Mouse (Mus musculus) embryonic facial prominence, embryonic 15.5 days (tissue): ENCODE measurements around the gene Prrt1. TPM values are rescaled to one million over a fixed set of nuclear protein-coding genes. Genes with fewer than 3 reads are reported as not detected.

Source experiments
- ATAC-seq: fragments of 200-750 bp; cut with Nextera tagmentation; 2 replicates; pipeline ENCODE4 v1.8.0; 2017; ENCODE audit warnings: low read depth, moderate TSS enrichment; ENCODE audit not compliant: insufficient number of reproducible peaks, low FRiP score, low TSS enrichment
- H3K27ac ChIP-seq: fragments of 300-500 bp; sonication (generic); replicated peaks from 2 replicates; pipeline ENCODE4 v1.5.1; 2015; ENCODE audit warnings: mild to moderate bottlenecking, inconsistent platforms
- H3K27me3 ChIP-seq: fragments of 300-500 bp; sonication (generic); 2 replicates; pipeline ENCODE4 v1.6.1; 2015; ENCODE audit warnings: inconsistent platforms
- H3K36me3 ChIP-seq: fragments of 300-500 bp; sonication (generic); 2 replicates; pipeline ENCODE4 v1.6.1; 2015; ENCODE audit warnings: mild to moderate bottlenecking, inconsistent platforms
- H3K4me1 ChIP-seq: fragments of 300-500 bp; sonication (generic); 2 replicates; pipeline ENCODE4 v1.6.1; 2015; ENCODE audit warnings: inconsistent platforms
- H3K4me2 ChIP-seq: fragments of 300-500 bp; sonication (generic); replicated peaks from 2 replicates; pipeline ENCODE4 v1.6.1; 2015; ENCODE audit warnings: mild to moderate bottlenecking, inconsistent platforms
- H3K4me3 ChIP-seq: fragments of 300-500 bp; sonication (generic); replicated peaks from 2 replicates; pipeline ENCODE4 v1.5.1; 2015; ENCODE audit warnings: mild to moderate bottlenecking, inconsistent platforms
- H3K9ac ChIP-seq: fragments of 300-500 bp; sonication (generic); 2 replicates; pipeline ENCODE4 v1.6.1; 2015; ENCODE audit warnings: inconsistent platforms
- H3K9me3 ChIP-seq: fragments of 300-500 bp; sonication (generic); replicated peaks from 2 replicates; pipeline ENCODE4 v1.6.1; 2016; ENCODE audit warnings: inconsistent platforms
- WGBS: fragments of 180-500 bp; shearing (Covaris S2); methylation state at CpG from one replicate; pipeline ENCODE4 v1.1.7; 2015; 5-methylcytosine and 5-hydroxymethylcytosine counted together
- polyA plus RNA-seq: library from polyadenylated mRNA; unstranded; fragments of >200 nt; fragmentation: Nextera tagmentation; extraction: Ambion mirVana; gene quantifications from 2 replicates; pipeline ENCODE4 v1.2.1, GENCODE M21; 2015

The Prrt1 gene
- polyA plus RNA-seq, 1 experiment from 2014 or later = 1.3 TPM

DNA sequence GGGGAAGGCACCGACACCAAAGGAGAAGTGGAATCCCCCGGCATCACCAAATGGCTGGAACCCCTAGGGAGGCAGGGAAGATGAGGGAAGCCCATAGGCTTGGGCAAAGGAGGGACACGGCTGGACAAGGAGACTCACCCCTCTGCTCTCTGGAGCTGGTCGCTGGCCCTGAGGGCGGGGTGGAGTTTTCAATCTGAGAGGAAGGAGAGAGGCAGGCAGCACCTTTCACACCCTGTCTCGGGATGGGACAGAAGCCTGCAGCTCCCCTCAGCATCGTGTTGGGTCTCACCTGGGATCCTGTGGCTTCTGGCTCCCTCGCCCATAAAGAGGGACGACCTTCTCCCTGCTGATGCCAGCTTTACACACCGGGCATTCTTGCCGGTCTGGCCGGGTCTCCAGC, 27.5 kb upstream of the Prrt1 start:
- H3K9ac ChIP-seq = peak overlapping the region; percentile 6; the same call in 1 of the 2 replicates
- H3K27me3 ChIP-seq = no peaks in the 10 kb centered on the region
- ATAC-seq = no peak
- WGBS = 84% methylated on average over 12 of the region's 12 CpGs
- H3K4me3 ChIP-seq = no peak overlapping the region; the same call in 1 of the 2 replicates
- H3K4me1 ChIP-seq = peaks cover 48% of the 10 kb centered on the region
- H3K9me3 ChIP-seq = no peaks in the 10 kb centered on the region
- peak overlapping the region; percentile 86; the same call in 1 of the 2 replicates for H3K4me2 ChIP-seq
- no peak overlapping the region for H3K27ac ChIP-seq
- H3K36me3 ChIP-seq = peaks cover 20% of the 10 kb centered on the region

DNA sequence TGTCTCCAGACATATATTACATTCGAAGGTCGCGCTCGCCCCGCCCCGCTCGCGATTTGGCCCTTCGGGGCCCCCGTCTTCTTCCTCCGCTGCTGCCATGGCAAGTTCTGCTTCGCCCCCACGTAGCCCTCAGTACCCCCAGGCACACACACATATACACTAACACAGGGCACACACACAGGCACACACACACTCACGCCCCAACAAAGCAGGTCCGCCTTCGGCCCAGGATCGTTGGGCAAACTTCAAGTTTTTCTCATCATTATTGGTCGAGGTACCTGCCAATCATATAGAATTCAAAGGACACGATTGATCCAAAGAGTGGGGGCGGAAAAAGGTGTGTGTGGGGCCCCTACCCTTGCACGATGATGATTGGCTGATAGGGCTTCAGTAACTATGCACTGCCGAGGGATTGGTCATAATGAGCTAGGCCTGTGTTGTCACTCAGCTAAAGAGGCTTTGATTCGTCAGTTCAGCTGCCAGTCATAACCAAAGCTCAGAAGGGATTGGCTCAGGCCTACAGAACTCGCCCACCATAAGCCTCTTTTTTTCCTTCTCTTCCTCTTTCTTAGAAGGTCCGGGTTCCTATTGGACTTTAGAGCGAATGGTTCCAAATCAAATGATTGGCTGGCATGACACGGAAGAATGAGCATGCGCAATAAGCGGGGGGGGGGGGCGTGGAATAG, 25.8 kb upstream of the Prrt1 start, which contains the start of gene Rnf5:
Gene Rnf5 (minus strand): TSS at position 316 of the 686 bp plus-strand sequence.
- Histone ChIP-seq H3K4me2 (peak within 1 kb of the TSS; percentile 86), H3K4me1 (peaks cover 48% of the 10 kb centered on the region), H3K27me3 (no peaks in the 10 kb centered on the region), H3K36me3 (peaks cover 20% of the 10 kb centered on the region), H3K9me3 (no peaks in the 10 kb centered on the region), H3K9ac (peak within 1 kb of the TSS; percentile 66), H3K27ac (peak within 1 kb of the TSS; percentile 88), H3K4me3 (peak within 1 kb of the TSS; percentile 79)
- peak; percentile 96 for ATAC-seq
- 0% methylated on average over 30 of the region's 30 CpGs for WGBS

DNA sequence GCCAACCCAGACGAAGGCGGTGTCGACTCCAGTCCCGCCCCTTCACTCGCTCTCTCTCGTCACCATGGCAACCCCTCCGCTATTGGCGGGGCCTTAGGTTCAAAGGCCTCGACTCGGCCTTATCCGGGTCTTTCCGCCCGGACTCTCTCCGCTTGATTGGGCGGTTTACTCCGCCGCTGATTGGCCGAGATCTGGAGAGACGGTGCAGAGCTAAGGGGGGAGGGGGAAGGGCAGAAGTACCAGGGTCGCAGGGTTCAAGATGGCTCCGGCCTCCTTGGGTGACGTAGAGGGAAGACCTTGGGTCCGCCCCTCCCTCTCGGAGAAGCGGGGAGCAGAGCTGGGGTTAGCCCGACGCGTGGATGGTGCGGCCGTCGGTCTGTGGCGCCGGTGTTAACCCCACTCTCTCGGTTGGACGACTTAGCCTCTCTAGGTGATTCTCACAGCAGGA, 25.2 kb upstream of the Prrt1 start, which contains the start of gene Agpat1:
Gene Agpat1 (plus strand): TSS at position 202 of the 448 bp plus-strand sequence.
- Histone ChIP-seq H3K4me3 (peak within 1 kb of the TSS; percentile 79), H3K9ac (peak within 1 kb of the TSS; percentile 85), H3K27ac (peak within 1 kb of the TSS; percentile 88), H3K27me3 (no peaks in the 10 kb centered on the region), H3K36me3 (peaks cover 20% of the 10 kb centered on the region), H3K4me1 (peaks cover 47% of the 10 kb centered on the region), H3K9me3 (no peaks in the 10 kb centered on the region), H3K4me2 (peak within 1 kb of the TSS; percentile 86)
- peak; percentile 90 for ATAC-seq
- under 1% methylated on average over 35 of the region's 35 CpGs for WGBS

DNA sequence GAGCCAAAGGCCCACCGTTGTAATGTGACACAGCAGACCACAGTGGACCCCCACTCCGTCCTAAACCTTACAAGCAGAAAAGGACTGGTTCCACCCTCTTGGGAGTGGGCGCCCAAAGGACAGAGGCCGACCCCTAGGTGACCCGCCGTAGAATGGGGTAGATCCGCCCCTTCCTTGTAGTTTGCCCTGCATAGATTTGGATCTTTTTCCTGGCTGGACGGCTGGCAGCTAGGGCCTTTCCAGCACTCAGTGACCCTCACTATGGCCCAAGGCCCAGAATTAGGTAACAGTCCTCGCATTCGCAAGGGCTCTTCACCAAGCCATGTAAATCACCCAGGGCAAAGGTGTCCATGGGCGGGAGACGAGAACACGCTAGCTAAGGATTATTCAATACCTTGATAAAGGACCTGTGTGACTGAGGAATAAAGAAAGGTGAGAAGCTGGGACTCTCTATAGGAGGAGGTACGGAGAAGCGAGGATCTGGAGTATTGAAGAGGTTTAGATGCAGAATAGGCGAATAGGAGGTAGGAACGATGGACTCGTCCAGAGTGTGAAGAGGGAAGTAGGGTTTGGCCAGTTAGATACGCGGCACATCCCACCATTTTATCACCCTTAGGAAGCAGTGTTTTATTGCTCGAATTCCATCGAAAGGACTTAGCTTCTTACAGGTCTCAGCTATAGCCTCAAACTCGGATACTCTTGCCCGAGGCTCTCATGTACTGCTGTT, 24.7 kb upstream of the Prrt1 start:
- Histone ChIP-seq H3K36me3 (peaks cover 20% of the 10 kb centered on the region), H3K4me3 (peak overlapping the region; percentile 79), H3K4me2 (peak overlapping the region; percentile 76), H3K27ac (peak overlapping the region; percentile 84), H3K9ac (peak overlapping the region; percentile 85), H3K4me1 (peaks cover 44% of the 10 kb centered on the region), H3K27me3 (no peaks in the 10 kb centered on the region), H3K9me3 (no peaks in the 10 kb centered on the region)
- no peak for ATAC-seq
- WGBS = 18% methylated on average over 24 of the region's 24 CpGs

DNA sequence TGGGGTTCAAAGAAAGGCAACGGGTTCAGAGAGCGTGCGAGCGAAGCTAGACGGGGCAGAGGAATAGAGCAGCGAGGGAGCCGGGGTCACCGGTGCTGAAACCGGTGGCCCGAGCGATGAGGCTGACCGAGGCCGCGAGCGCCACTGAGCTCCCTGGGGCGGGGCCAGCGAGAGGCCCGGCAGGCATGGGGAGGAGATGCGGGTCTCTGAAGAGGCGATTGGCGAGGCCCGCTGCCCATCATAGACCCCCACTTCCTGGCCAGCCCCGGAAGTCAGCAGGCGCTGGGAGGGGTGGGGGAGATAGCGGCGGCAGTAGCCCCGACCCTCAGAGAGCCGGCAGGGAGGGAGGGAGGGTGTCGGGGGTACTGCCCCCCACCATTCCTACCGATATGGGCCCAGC, 23.7 kb upstream of the Prrt1 start:
- Histone ChIP-seq H3K36me3 (peaks cover 17% of the 10 kb centered on the region), H3K4me3 (peak overlapping the region; percentile 79), H3K9me3 (no peaks in the 10 kb centered on the region), H3K27ac (peak overlapping the region; percentile 86), H3K27me3 (no peaks in the 10 kb centered on the region), H3K4me2 (peak overlapping the region; percentile 76), H3K4me1 (peaks cover 44% of the 10 kb centered on the region), H3K9ac (peak overlapping the region; percentile 85)
- under 1% methylated on average over 30 of the region's 30 CpGs for WGBS
- ATAC-seq = peak; percentile 52

DNA sequence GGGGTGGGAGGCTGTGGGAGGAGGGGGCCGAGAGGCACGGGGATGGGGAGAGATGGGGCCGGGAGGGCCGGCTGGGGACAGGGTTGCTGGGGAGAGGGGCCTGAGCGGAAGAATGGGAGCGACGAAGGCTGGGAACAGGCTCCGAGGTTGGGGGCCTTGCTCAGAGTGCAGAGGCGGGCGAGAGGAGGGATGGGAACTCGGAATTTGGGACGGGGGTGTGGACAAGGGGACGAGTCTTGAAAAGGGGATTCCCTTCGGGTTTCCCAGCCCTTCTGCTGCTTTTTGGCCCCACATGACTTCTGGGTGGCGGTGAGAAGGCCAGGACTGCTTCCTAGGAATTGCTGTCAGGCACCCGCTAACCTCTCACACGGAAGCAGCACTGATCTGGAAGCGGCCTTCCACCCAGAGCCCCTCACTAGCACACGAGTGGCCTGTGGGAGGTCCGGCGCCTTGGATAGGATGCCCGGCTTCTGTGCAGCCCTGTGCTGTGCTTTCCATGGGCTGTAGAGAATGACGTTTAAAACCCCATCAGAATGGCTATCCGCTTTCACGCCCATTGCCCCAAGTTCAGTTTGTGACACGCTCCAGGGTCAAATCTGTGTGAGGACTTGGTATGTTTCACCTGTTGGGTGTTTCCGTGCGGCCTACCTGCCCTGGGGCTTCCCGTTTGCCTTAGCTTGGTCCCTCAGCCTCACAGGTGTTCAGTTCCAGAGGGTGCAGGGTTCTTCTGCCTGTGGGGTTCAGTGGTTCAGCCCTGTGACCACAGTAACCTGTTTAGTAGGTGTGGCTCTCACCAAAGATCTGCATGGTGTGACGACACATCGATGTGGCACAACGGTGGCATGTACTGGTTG, 22.9 kb upstream of the Prrt1 start:
- no peak for ATAC-seq
- 12% methylated on average over 32 of the region's 32 CpGs for WGBS

DNA sequence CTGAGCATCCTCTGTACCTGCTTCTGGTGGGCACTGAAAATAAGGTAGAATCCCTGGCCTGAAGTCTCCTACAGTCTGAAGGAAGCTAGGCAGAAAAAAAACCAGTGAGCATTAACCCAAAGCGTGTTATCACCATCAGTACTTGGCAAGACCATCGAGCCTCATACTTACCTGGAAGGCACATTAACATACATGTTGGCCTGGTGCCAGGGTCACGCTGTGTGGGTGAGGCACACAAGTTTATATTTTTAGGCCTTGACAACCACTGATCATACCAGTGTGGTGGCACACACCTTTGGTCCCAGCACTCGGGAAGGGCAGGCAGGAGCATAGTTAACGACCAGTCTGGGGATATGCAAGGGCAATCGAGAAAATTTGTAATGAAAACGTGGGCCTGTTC, 21.3 kb upstream of the Prrt1 start:
- Histone ChIP-seq H3K9ac (no peak overlapping the region), H3K27ac (no peak overlapping the region), H3K27me3 (no peaks in the 10 kb centered on the region), H3K4me1 (peaks cover 33% of the 10 kb centered on the region), H3K36me3 (peaks cover 30% of the 10 kb centered on the region), H3K4me2 (no peak overlapping the region), H3K4me3 (no peak overlapping the region), H3K9me3 (no peaks in the 10 kb centered on the region)
- WGBS = 76% methylated on average over 7 of the region's 7 CpGs
- ATAC-seq = no peak

More for the DNA sequence above, 22.9 kb upstream of the Prrt1 start:
- Histone ChIP-seq H3K36me3 (peaks cover 19% of the 10 kb centered on the region), H3K4me3 (peak overlapping the region; percentile 79), H3K4me1 (peaks cover 44% of the 10 kb centered on the region), H3K9ac (peak overlapping the region; percentile 85), H3K27ac (peak overlapping the region; percentile 86), H3K27me3 (no peaks in the 10 kb centered on the region), H3K4me2 (peak overlapping the region; percentile 76), H3K9me3 (no peaks in the 10 kb centered on the region)

DNA sequence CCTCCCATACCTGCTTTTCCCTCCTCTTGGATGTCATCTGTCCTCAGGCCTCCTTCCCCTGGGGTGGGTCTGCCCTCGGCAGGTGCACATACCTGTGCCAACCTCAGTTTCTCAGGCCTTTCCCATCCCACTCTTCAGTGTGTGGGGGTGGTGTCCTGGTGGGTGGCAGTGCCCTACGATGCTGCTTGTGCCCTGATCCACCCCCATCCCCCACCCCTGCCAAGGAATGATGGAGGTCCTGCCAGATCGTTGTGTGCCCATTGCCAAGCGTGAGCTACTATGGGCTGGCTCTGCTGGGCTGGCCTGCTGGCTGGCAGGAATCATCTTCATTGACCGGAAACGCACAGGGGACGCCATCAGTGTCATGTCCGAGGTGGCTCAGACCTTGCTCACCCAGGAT, 18.3 kb upstream of the Prrt1 start:
- no peak overlapping the region for H3K4me2 ChIP-seq
- H3K36me3 ChIP-seq = peaks cover 55% of the 10 kb centered on the region
- peaks cover 20% of the 10 kb centered on the region; the same call in 1 of the 2 replicates for H3K4me1 ChIP-seq
- ATAC-seq = no peak
- H3K4me3 ChIP-seq = no peak overlapping the region
- H3K27ac ChIP-seq = no peak overlapping the region
- H3K27me3 ChIP-seq = no peaks in the 10 kb centered on the region
- H3K9ac ChIP-seq = no peak overlapping the region
- 92% methylated on average over 8 of the region's 8 CpGs for WGBS
- no peaks in the 10 kb centered on the region for H3K9me3 ChIP-seq

DNA sequence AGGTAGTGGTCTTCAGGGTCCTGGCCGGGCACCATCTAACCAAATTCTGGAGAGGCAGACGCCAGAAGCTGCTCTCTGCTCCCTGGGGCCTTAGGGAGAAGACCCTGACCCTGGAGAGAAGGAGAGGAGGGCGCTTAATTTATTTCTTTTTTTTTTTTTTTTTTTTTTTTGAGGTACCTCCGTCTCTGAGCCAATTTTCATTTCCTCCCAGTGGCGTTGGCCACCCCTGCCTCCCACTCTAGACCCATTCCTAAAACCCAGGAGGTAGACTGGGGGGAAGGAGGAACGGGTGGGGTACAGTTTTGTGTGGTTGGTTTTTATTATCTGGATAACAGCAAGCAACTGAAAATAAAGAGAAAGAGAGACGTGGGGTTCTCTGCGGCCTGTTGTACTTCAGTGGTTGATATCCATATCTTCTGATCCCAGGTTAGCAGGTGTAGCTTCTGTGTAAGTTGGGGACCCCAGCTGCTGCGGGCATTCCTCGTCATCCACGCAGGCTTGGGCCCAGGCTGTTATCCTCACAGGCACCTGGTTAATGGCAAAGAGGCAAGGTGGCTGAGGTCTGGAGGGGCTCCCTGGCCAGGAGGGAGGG, 16.2 kb upstream of the Prrt1 start:
- no peak overlapping the region for H3K4me2 ChIP-seq
- H3K27me3 ChIP-seq = no peaks in the 10 kb centered on the region
- H3K9ac ChIP-seq = no peak overlapping the region
- no peaks in the 10 kb centered on the region for H3K9me3 ChIP-seq
- H3K4me1 ChIP-seq = peaks cover 2% of the 10 kb centered on the region; the same call in 1 of the 2 replicates
- no peak overlapping the region for H3K27ac ChIP-seq
- no peak for ATAC-seq
- 81% methylated on average over 11 of the region's 11 CpGs for WGBS
- H3K4me3 ChIP-seq = no peak overlapping the region
- peaks cover 70% of the 10 kb centered on the region for H3K36me3 ChIP-seq

DNA sequence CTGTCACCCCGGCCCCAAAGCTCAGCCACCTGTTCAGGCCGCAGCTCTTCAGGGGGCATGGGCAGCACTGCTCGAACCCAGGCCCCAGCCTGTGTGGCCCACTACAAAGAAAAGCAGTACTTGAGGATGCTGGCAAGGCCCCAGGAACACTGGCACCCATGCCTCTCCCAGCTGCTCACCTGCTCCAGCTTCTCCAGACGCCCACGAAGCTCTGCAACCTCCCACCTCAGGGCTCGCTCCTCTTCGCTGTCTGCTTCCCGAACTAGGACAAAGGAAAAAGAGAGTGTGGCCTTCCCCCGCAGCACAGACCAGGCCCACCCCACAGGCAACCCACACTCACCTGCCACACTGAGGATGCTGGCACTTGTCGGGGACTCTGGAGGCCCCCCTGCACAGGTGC, 15.5 kb upstream of the Prrt1 start:
- Histone ChIP-seq H3K36me3 (peaks cover 70% of the 10 kb centered on the region), H3K4me2 (no peak overlapping the region), H3K9ac (no peak overlapping the region), H3K9me3 (no peaks in the 10 kb centered on the region), H3K4me1 (no peaks in the 10 kb centered on the region), H3K4me3 (no peak overlapping the region), H3K27ac (no peak overlapping the region), H3K27me3 (no peaks in the 10 kb centered on the region)
- WGBS = 84% methylated on average over 10 of the region's 10 CpGs
- ATAC-seq = no peak
